ENCODE assay signal across 13 mouse cellular contexts in the genomic region with DNA sequence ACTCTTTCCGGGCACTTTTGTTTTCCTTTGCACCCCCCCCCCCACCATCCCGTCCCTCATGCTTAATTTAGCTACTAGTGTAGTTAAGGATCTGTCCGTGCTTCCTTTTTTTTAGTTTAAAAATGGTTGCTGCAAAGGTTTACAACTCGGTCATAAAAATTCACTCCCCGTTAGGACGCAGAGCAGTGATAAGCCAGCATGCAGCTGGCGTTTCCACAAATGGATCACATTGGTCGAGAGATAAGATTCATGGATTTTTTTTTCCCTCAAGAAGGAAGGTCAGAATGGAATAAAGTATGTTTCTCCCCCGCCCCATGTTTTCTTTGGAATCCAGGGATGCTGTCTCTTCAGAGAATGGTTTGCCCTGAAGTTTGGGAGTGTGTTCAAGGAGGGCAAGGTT.
DNase-seq lines count a peak whose midpoint lies in the region; ATAC-seq and TF ChIP-seq lines count a peak whose summit lies in the region.
"Had no signal": no experiment of that assay in that cellular context is flagged by ENCODE, and none has a peak within 500 bp of the region (broad histone marks: within the 10 kb centered on the region; RNA-seq: fewer than 3 reads in every experiment).

No protein-coding gene starts in this region.

- peaks cover 30% of the 10 kb centered on the region for H3K27me3 ChIP-seq in hindbrain, embryonic 12.5 days
- peaks cover 10% of the 10 kb centered on the region; the same call in 1 of the 2 replicates for H3K27me3 ChIP-seq in hindbrain, embryonic 11.5 days (ENCODE audit: control insufficient read depth, insufficient read depth, low read length)
- H3K27me3 ChIP-seq in lung, embryonic 16.5 days (ENCODE audit: control insufficient read depth, insufficient read depth, low read depth, low read length) = peaks cover 12% of the 10 kb centered on the region
- H3K27me3 ChIP-seq in limb, embryonic 13.5 days = peaks cover 43% of the 10 kb centered on the region
- peaks cover 28% of the 10 kb centered on the region for H3K27me3 ChIP-seq in myocyte (ENCODE audit: control insufficient read depth, insufficient read depth, insufficient read length)
- H3K27me3 ChIP-seq: embryonic facial prominence, embryonic 12.5 days had no signal

- no peaks in the 10 kb centered on the region for H3K9me3 ChIP-seq in hindbrain, embryonic 12.5 days (replicated peaks)
- H3K9me3 ChIP-seq in hindbrain, embryonic 11.5 days (ENCODE audit: control insufficient read depth, low read length) = no peaks in the 10 kb centered on the region
- H3K9me3 ChIP-seq in lung, embryonic 16.5 days (ENCODE audit: control insufficient read depth, low read length) = no peaks in the 10 kb centered on the region
- no peaks in the 10 kb centered on the region for H3K9me3 ChIP-seq in limb, embryonic 13.5 days
- H3K9me3 ChIP-seq: embryonic facial prominence, embryonic 12.5 days had no signal

- H3K79me2 ChIP-seq in myocyte (ENCODE audit: control insufficient read depth, insufficient read depth) = no peaks in the 10 kb centered on the region

- DNase-seq in hindbrain, embryonic 11.5 days (ENCODE audit: low spot score) = no peak
- no peak for DNase-seq in lung, adult 2 months
- DNase-seq in cerebellum, postnatal 10 days = no peak
- DNase-seq in adrenal gland, adult 8-10 months = no peak
- DNase-seq: cerebellum, adult 11-12 months; kidney, postnatal 10 days; thymus, postnatal 4 days had no signal

- peaks cover 16% of the 10 kb centered on the region for H3K4me1 ChIP-seq in hindbrain, embryonic 12.5 days
- no peaks in the 10 kb centered on the region for H3K4me1 ChIP-seq in hindbrain, embryonic 11.5 days (replicated peaks; ENCODE audit: control insufficient read depth, insufficient read depth, low read length)
- H3K4me1 ChIP-seq in lung, embryonic 16.5 days (replicated peaks; ENCODE audit: control insufficient read depth, insufficient read depth, low read length) = 0 out of 2 replicates have a peak, but pooled peaks cover 3% of the 10 kb centered on the region
- no peaks in the 10 kb centered on the region for H3K4me1 ChIP-seq in lung, adult 2 months (ENCODE audit: control insufficient read depth, insufficient read depth, low read length)
- H3K4me1 ChIP-seq in limb, embryonic 13.5 days = peaks cover 50% of the 10 kb centered on the region
- H3K4me1 ChIP-seq: embryonic facial prominence, embryonic 12.5 days had no signal

- H3ac ChIP-seq in myocyte (ENCODE audit: control insufficient read depth, insufficient read length) = no peak overlapping the region

- no peak for TF ChIP-seq CTCF in lung, adult 2 months (IDR thresholded peaks at IDR 0.05; ENCODE audit: insufficient read depth, low read length)

- no peaks in the 10 kb centered on the region for H3K36me3 ChIP-seq in hindbrain, embryonic 12.5 days
- no peaks in the 10 kb centered on the region for H3K36me3 ChIP-seq in hindbrain, embryonic 11.5 days (ENCODE audit: control insufficient read depth, insufficient read depth, low read length)
- no peaks in the 10 kb centered on the region for H3K36me3 ChIP-seq in lung, embryonic 16.5 days (ENCODE audit: control insufficient read depth, insufficient read depth, low read length)
- H3K36me3 ChIP-seq in limb, embryonic 13.5 days = no peaks in the 10 kb centered on the region
- H3K36me3 ChIP-seq in myocyte (ENCODE audit: control insufficient read depth, insufficient read depth) = no peaks in the 10 kb centered on the region
- H3K36me3 ChIP-seq: embryonic facial prominence, embryonic 12.5 days had no signal

- no peak overlapping the region for H3K4me2 ChIP-seq in hindbrain, embryonic 12.5 days (replicated peaks)
- no peak overlapping the region for H3K4me2 ChIP-seq in hindbrain, embryonic 11.5 days (replicated peaks; ENCODE audit: low read depth, low read length)
- H3K4me2 ChIP-seq in lung, embryonic 16.5 days (ENCODE audit: low read depth, low read length) = peak overlapping the region; percentile 17; the same call in 1 of the 2 replicates
- peak overlapping the region; percentile 42 for H3K4me2 ChIP-seq in limb, embryonic 13.5 days (replicated peaks)
- H3K4me2 ChIP-seq in myocyte (ENCODE audit: low read depth) = peak overlapping the region; percentile 43
- H3K4me2 ChIP-seq: embryonic facial prominence, embryonic 12.5 days had no signal

- H3K4me3 ChIP-seq in hindbrain, embryonic 12.5 days = no peak overlapping the region
- H3K4me3 ChIP-seq in hindbrain, embryonic 11.5 days (ENCODE audit: low read depth, low read length) = no peak overlapping the region
- H3K4me3 ChIP-seq in lung, embryonic 16.5 days (ENCODE audit: low read length) = no peak overlapping the region
- H3K4me3 ChIP-seq in lung, adult 2 months (replicated peaks; ENCODE audit: extremely low read depth, low read depth, low read length) = no peak overlapping the region
- 0 out of 2 replicates have a peak overlapping the region, but pooled peaks have one; percentile 2 for H3K4me3 ChIP-seq in limb, embryonic 13.5 days
- H3K4me3 ChIP-seq in myocyte = no peak overlapping the region
- H3K4me3 ChIP-seq: embryonic facial prominence, embryonic 12.5 days; left cerebral cortex, adult 2 months had no signal

- no peak overlapping the region for H3K9ac ChIP-seq in hindbrain, embryonic 12.5 days
- H3K9ac ChIP-seq in hindbrain, embryonic 11.5 days (ENCODE audit: low read depth, low read length) = no peak overlapping the region
- no peak overlapping the region for H3K9ac ChIP-seq in lung, embryonic 16.5 days (ENCODE audit: low read length)
- no peak overlapping the region for H3K9ac ChIP-seq in limb, embryonic 13.5 days
- H3K9ac ChIP-seq: embryonic facial prominence, embryonic 12.5 days had no signal

- H3K27ac ChIP-seq in hindbrain, embryonic 12.5 days = peak overlapping the region; percentile 60; the same call in 1 of the 2 replicates
- H3K27ac ChIP-seq in hindbrain, embryonic 11.5 days (ENCODE audit: low read depth, low read length) = no peak overlapping the region
- H3K27ac ChIP-seq in lung, embryonic 16.5 days (ENCODE audit: low read length) = no peak overlapping the region
- peak overlapping the region; percentile 40; the same call in 1 of the 2 replicates for H3K27ac ChIP-seq in limb, embryonic 13.5 days
- H3K27ac ChIP-seq: embryonic facial prominence, embryonic 12.5 days had no signal

- no peak for TF ChIP-seq POLR2A in lung, adult 2 months (IDR thresholded peaks at IDR 0.05; ENCODE audit: borderline replicate concordance, extremely low read depth, low read depth, low read length)
- no peak for TF ChIP-seq POLR2A in myocyte (IDR thresholded peaks at IDR 0.05; ENCODE audit: insufficient read length, low read depth)

- WGBS in hindbrain, embryonic 12.5 days = 75% methylated on average over 9 of the region's 9 CpGs
- WGBS in hindbrain, embryonic 11.5 days = 84% methylated on average over 9 of the region's 9 CpGs
- WGBS in lung, embryonic 16.5 days = 27% methylated on average over 9 of the region's 9 CpGs
- WGBS in lung, adult 2 months = 33% methylated on average over 9 of the region's 9 CpGs
- WGBS in limb, embryonic 13.5 days = 12% methylated on average over 9 of the region's 9 CpGs

- no peak for ATAC-seq in hindbrain, embryonic 12.5 days (ENCODE audit: low FRiP score)
- ATAC-seq in hindbrain, embryonic 11.5 days (ENCODE audit: low FRiP score) = no peak
- ATAC-seq in lung, embryonic 16.5 days (ENCODE audit: low read depth) = no peak
- no peak for ATAC-seq in limb, embryonic 13.5 days (ENCODE audit: low FRiP score, low read depth)

TF ChIP-seq in myocyte, 11 proteins besides CTCF, POLR2A, EP300 and RAD21:
- peak in 1 of 3 experiments; percentile 16 for TF ChIP-seq MYOD1 (IDR thresholded peaks at IDR 0.05; ENCODE audit: control insufficient read depth in 1 of 3, insufficient read length in 2 of 3, low read depth in 2 of 3)
- TF ChIP-seq MYOG (IDR thresholded peaks at IDR 0.05; ENCODE audit: control insufficient read depth in 1 of 3, insufficient read depth in 1 of 3, insufficient read length in 2 of 3, low read depth in 2 of 3) = no peak

Comparison
In these comparisons a context has a peak if more than half of its experiments do, and no peak if none do; other contexts are left out.
1. H3K27ac ChIP-seq: peak in hindbrain, embryonic 12.5 days (single experiment) and limb, embryonic 13.5 days (single experiment); none in hindbrain, embryonic 11.5 days (single experiment) and lung, embryonic 16.5 days (single experiment).
2. H3K4me2 ChIP-seq: peak in lung, embryonic 16.5 days (single experiment), limb, embryonic 13.5 days (single experiment) and myocyte (single experiment); none in hindbrain, embryonic 12.5 days (single experiment) and hindbrain, embryonic 11.5 days (single experiment).